Mouse (Mus musculus) spleen, adult 12 weeks (tissue): ENCODE measurements around the gene Sorbs2.

ENCODE experiments used
- DNase-seq: peaks from one replicate; pipeline ENCODE4 v3.0.0; 2022; ENCODE audit warnings: low spot score

Gene Sorbs2

GRCm38 (mm10) chr8:45682845-45683383 is 175.3 kb downstream of the Sorbs2 start:
- DNase-seq, result no peak

GRCm38 (mm10) chr8:45687942-45688695 is 180.5 kb downstream of the Sorbs2 start:
- no peak for DNase-seq

GRCm38 (mm10) chr8:45689611-45690207 is 182.1 kb downstream of the Sorbs2 start:
- no peak for DNase-seq

- DNase-seq, result no peak
These were observed 192.5 kb downstream of the Sorbs2 start for GRCm38 (mm10) chr8:45700100-45700499.

GRCm38 (mm10) chr8:45703700-45704101 is 196.1 kb downstream of the Sorbs2 start:
- DNase-seq, result no peak

GRCm38 (mm10) chr8:45709098-45709497 is 201.5 kb downstream of the Sorbs2 start:
- no peak for DNase-seq

GRCm38 (mm10) chr8:45709734-45710133 is 202.1 kb downstream of the Sorbs2 start:
- DNase-seq, result no peak

- no peak for DNase-seq
These were observed 205.0 kb downstream of the Sorbs2 start for GRCm38 (mm10) chr8:45712610-45713009.

GRCm38 (mm10) chr8:45714806-45715205 is 207.2 kb downstream of the Sorbs2 start:
- no peak for DNase-seq

GRCm38 (mm10) chr8:45715330-45716027 is 207.9 kb downstream of the Sorbs2 start:
- DNase-seq, result no peak

GRCm38 (mm10) chr8:45719776-45720175 is 212.2 kb downstream of the Sorbs2 start:
- no peak for DNase-seq

- no peak for DNase-seq
These were observed 216.6 kb downstream of the Sorbs2 start for GRCm38 (mm10) chr8:45724204-45724603.

- DNase-seq, result no peak
These were observed 217.7 kb downstream of the Sorbs2 start for GRCm38 (mm10) chr8:45725321-45725720.

- DNase-seq, result no peak
These were observed 222.3 kb downstream of the Sorbs2 start for GRCm38 (mm10) chr8:45729850-45730382.

GRCm38 (mm10) chr8:45730795-45731194 is 223.2 kb downstream of the Sorbs2 start:
- DNase-seq, result no peak

GRCm38 (mm10) chr8:45734071-45734470 is 226.5 kb downstream of the Sorbs2 start:
- DNase-seq, result no peak

GRCm38 (mm10) chr8:45737266-45737665 is 229.7 kb downstream of the Sorbs2 start:
- DNase-seq, result no peak

GRCm38 (mm10) chr8:45743326-45743725 is 235.7 kb downstream of the Sorbs2 start:
- DNase-seq, result no peak

- DNase-seq, result no peak
These were observed 236.2 kb downstream of the Sorbs2 start for GRCm38 (mm10) chr8:45743739-45744138.

GRCm38 (mm10) chr8:45751512-45752502 is 244.2 kb downstream of the Sorbs2 start:
- DNase-seq, result no peak

GRCm38 (mm10) chr8:45755482-45755881 is 247.9 kb downstream of the Sorbs2 start:
- no peak for DNase-seq
